Mouse (Mus musculus) testis, adult 2 months (tissue): Measurements from ENCODE around the gene Hrct1.

Experiments used
- CTCF ChIP-seq: fragments of 200-500 bp; IDR thresholded peaks from 2 replicates; pipeline ENCODE4 v1.5.1; 2012; ENCODE audit warnings: low read depth, mild to moderate bottlenecking, inconsistent platforms, low read length, moderate library complexity; ENCODE audit not compliant: control insufficient read depth, insufficient read depth, insufficient replicate concordance
- POLR2A ChIP-seq: fragments of 200-500 bp; IDR thresholded peaks from 2 replicates; pipeline ENCODE4 v1.6.1; 2012; ENCODE audit warnings: low read depth, mild to moderate bottlenecking, inconsistent platforms, low read length, moderate library complexity; ENCODE audit not compliant: control insufficient read depth

GRCm38 (mm10) chr4:43743099-43743498 is 16.1 kb downstream of the Hrct1 start:
- no peak for TF ChIP-seq POLR2A
- no peak for TF ChIP-seq CTCF
